Mouse (Mus musculus) hindbrain, postnatal 0 days (tissue): ENCODE measurements around the gene Vmn1r66. TPM values are rescaled to one million over a fixed set of nuclear protein-coding genes. Genes with fewer than 3 reads are reported as not detected.
"Not testable (repeated sequence)": the region's sequence is repeated elsewhere in the genome, so short reads cannot be mapped to it uniquely, and the experiment has no call there.

Experiments used
- ATAC-seq: fragments of 200-750 bp; cut with Nextera tagmentation; 2 replicates; pipeline ENCODE4 v1.8.0; 2017; ENCODE audit warnings: mild to moderate bottlenecking, moderate TSS enrichment, moderate library complexity
- DNase-seq: peaks from one replicate; pipeline ENCODE4 v3.0.0-alpha.2; 2015; ENCODE audit warnings: low spot score
- H3K27ac ChIP-seq: fragments of 300-500 bp; sonication (generic); 2 replicates; pipeline ENCODE4 v1.5.1; 2014; ENCODE audit warnings: mild to moderate bottlenecking
- H3K27me3 ChIP-seq: fragments of 300-500 bp; sonication (generic); 2 replicates; pipeline ENCODE4 v1.6.1; 2014; ENCODE audit warnings: low read length, mixed read lengths; ENCODE audit not compliant: insufficient read depth
- H3K36me3 ChIP-seq: fragments of 300-500 bp; sonication (generic); 2 replicates; pipeline ENCODE4 v1.6.1; 2014; ENCODE audit warnings: low read length, mixed read lengths; ENCODE audit not compliant: insufficient read depth
- H3K4me1 ChIP-seq: fragments of 300-500 bp; sonication (generic); 2 replicates; pipeline ENCODE4 v1.6.1; 2014; ENCODE audit warnings: antibody characterized with exemption, low read length, mixed read lengths; ENCODE audit not compliant: insufficient read depth
- H3K4me2 ChIP-seq: fragments of 300-500 bp; sonication (generic); 2 replicates; pipeline ENCODE4 v1.6.1; 2014; ENCODE audit warnings: low read depth, mild to moderate bottlenecking, low read length, moderate library complexity, mixed read lengths
- H3K4me3 ChIP-seq: fragments of 300-500 bp; sonication (generic); 2 replicates; pipeline ENCODE4 v1.5.1; 2014; ENCODE audit warnings: low read length
- H3K9ac ChIP-seq: fragments of 300-500 bp; sonication (generic); replicated peaks from 2 replicates; pipeline ENCODE4 v1.6.1; 2014; ENCODE audit warnings: mild to moderate bottlenecking, low read length, moderate library complexity, mixed read lengths
- H3K9me3 ChIP-seq: fragments of 300-500 bp; sonication (generic); 2 replicates; pipeline ENCODE4 v1.6.1; 2016; ENCODE audit warnings: low read length, mixed read lengths
- CTCF ChIP-seq: IDR thresholded peaks from 2 replicates; pipeline ENCODE4 v1.5.1; 2016; ENCODE audit warnings: antibody characterized with exemption, control low read depth, low read depth
- WGBS: fragments of 180-500 bp; shearing (Covaris S2); extraction: QIAGEN DNeasy Blood & Tissue Kit; methylation state at CpG from one replicate; pipeline ENCODE4 v1.1.7; 2014; 5-methylcytosine and 5-hydroxymethylcytosine counted together
- polyA plus RNA-seq: library from polyadenylated mRNA; unstranded; fragments of >200 nt; fragmentation: Nextera tagmentation; extraction: Ambion mirVana; gene quantifications from 2 replicates; pipeline ENCODE4 v1.2.1, GENCODE M21; 2015
- total RNA-seq: library from RNA; depleted of rRNA; stranded (reverse); fragments of >200 nt; gene quantifications from 2 replicates; pipeline ENCODE4 v1.2.3, GENCODE M21; 2014; rRNA removed

Vmn1r66 gene
- total RNA-seq, result not detected in 2 replicates
- polyA plus RNA-seq, result not detected in 2 replicates

DNA sequence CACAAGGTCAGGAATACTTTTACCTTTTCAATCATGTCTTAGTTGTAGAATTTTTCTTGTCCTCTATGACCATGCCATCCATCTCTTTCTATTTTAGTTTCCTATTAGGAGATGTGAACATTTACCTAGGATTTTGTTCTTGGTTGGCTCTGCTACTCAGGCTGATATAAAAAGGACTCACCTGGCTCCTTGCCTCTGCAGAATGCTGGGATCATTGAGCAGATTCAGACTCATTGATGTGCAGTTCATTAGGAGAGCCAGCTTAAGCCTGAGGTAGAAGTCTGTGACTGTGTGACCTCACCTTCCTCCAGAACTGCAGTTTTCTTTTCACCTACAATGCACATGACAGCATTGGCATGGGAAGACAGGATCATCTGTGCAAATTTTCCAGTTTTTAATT lies at the start of gene Vmn1r66:
TSS of gene Vmn1r66 (minus strand) at position 101 of the 400 bp plus-strand sequence.
- Histone ChIP-seq H3K36me3 (no peaks in the 10 kb centered on the region), H3K4me3 (no peak within 1 kb of the TSS), H3K27ac (no peak within 1 kb of the TSS), H3K4me1 (no peaks in the 10 kb centered on the region), H3K9ac (no peak within 1 kb of the TSS), H3K9me3 (peaks cover 13% of the 10 kb centered on the region; the same call in 1 of the 2 replicates), H3K4me2 (no peak within 1 kb of the TSS), H3K27me3 (no peaks in the 10 kb centered on the region)
- no peak for DNase-seq
- no peak for ATAC-seq
- no peak for TF ChIP-seq CTCF

DNA sequence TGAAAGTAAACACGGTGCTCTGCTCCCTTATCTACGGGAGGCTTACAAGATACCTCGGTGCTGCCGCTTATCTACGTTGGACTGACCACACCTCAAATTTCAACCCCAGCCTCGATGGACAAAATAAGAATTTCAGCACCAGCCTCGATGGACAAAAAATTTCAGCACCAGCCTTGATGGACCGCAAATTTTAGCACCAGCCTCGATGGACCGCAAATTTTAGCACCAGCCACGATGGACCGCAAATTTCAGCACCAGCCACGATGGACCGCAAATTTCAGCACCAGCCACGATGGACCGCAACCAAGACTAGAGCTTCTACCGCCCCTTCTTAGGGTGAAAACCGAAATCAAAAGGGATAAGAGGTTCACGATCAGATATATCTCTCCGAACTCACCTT lies 47.7 kb upstream of the Vmn1r66 start:
- peaks cover 23% of the 10 kb centered on the region for H3K9me3 ChIP-seq
- H3K4me3 ChIP-seq, H3K4me1 ChIP-seq, H3K4me2 ChIP-seq, H3K36me3 ChIP-seq, H3K27ac ChIP-seq, H3K9ac ChIP-seq, H3K27me3 ChIP-seq, DNase-seq, ATAC-seq: not testable (repeated sequence)
- WGBS, result 83% methylated on average over 16 of the region's 20 CpGs

DNA sequence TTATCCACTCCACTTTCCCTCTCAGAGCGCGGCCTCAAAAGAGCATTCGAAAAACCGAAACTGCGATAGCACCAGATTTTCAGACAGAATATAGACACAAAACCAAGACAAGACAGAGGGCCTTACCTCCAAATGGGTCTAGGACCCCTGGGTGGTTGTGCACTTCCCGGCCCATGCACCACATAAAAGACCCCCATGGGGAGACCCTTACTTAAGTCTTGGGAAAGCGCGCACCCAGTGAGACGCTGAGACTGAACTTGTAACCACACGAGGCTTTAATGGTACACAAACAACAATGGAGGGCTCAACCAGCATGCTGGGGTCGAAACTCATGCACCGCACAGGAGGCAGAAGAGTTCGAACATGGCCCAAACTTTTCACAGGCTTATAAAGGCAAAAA lies 25.7 kb downstream of the Vmn1r66 start:
- WGBS, result 93% methylated on average over 13 of the region's 13 CpGs
- no peak overlapping the region for H3K4me3 ChIP-seq
- no peak for ATAC-seq
- H3K4me2 ChIP-seq, result no peak overlapping the region
- H3K9ac ChIP-seq, result no peak overlapping the region
- H3K27ac ChIP-seq, result no peak overlapping the region
- no peaks in the 10 kb centered on the region for H3K36me3 ChIP-seq
- DNase-seq, result no peak
- TF ChIP-seq CTCF, result no peak
- no peaks in the 10 kb centered on the region for H3K27me3 ChIP-seq
- no peaks in the 10 kb centered on the region for H3K4me1 ChIP-seq
- H3K9me3 ChIP-seq, result peaks cover 20% of the 10 kb centered on the region

DNA sequence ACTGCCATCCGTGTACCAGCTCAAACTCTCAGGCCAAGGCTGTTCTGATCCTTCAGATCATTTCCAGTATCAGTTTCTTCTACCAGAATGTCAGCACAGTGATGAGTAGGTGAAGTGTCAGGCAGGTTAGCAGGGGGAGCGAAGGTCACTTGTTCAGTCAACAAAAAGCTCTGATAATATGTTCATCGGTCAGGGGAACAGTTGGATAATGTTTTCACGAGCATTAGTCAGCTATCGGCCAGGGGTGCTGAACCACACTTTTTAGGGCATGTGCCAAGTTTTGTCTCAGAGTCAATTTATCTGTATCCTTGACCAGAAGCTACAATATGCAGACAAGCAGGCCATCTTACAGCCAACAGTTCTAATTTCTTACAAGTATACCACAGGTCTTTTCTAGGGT lies 28.7 kb downstream of the Vmn1r66 start:
- no peak overlapping the region for H3K4me2 ChIP-seq
- no peak for ATAC-seq

More for the DNA sequence above, 28.7 kb downstream of the Vmn1r66 start:
- no peaks in the 10 kb centered on the region for H3K4me1 ChIP-seq
- no peak for TF ChIP-seq CTCF
- WGBS, result 82% methylated on average over 5 of the region's 5 CpGs
- no peaks in the 10 kb centered on the region for H3K27me3 ChIP-seq
- peaks cover 28% of the 10 kb centered on the region for H3K9me3 ChIP-seq
- no peak overlapping the region for H3K27ac ChIP-seq
- H3K9ac ChIP-seq, result no peak overlapping the region
- no peak overlapping the region for H3K4me3 ChIP-seq
- no peak for DNase-seq
- no peaks in the 10 kb centered on the region for H3K36me3 ChIP-seq

Other genes with a start within 250 kb of the Vmn1r66 start
- gene Vmn2r50, start 224.7 kb downstream of the Vmn1r66 start, total RNA-seq, result not detected in 2 replicates
- not detected in 2 replicates for gene Vmn2r50, start 224.7 kb downstream of the Vmn1r66 start, polyA plus RNA-seq
- gene Vmn2r51, start 172.3 kb downstream of the Vmn1r66 start, total RNA-seq, result not detected in 2 replicates
- not detected in 2 replicates for gene Vmn2r51, start 172.3 kb downstream of the Vmn1r66 start, polyA plus RNA-seq
- not detected in 2 replicates for gene Vmn2r52, start 101.4 kb downstream of the Vmn1r66 start, total RNA-seq
- not detected in 2 replicates for gene Vmn2r52, start 101.4 kb downstream of the Vmn1r66 start, polyA plus RNA-seq
- gene Vmn1r67, start 165.3 kb upstream of the Vmn1r66 start, total RNA-seq, result not detected in 2 replicates
- not detected in 2 replicates for gene Vmn1r67, start 165.3 kb upstream of the Vmn1r66 start, polyA plus RNA-seq
- 12.8 and 20.3 TPM in 2 replicates for gene Zik1, start 217.4 kb upstream of the Vmn1r66 start, total RNA-seq
- gene Zik1, start 217.4 kb upstream of the Vmn1r66 start, polyA plus RNA-seq, result 13.5 TPM in 2 replicates